Mouse (Mus musculus): Measurements from ENCODE around the gene Grip1. TPM values are rescaled to one million over a fixed set of nuclear protein-coding genes. Genes with fewer than 3 reads are reported as not detected.

Gene Grip1
- total and polyA plus RNA-seq, 2 experiments from 2014 or later = 0.38 to 0.67 TPM

DNA sequence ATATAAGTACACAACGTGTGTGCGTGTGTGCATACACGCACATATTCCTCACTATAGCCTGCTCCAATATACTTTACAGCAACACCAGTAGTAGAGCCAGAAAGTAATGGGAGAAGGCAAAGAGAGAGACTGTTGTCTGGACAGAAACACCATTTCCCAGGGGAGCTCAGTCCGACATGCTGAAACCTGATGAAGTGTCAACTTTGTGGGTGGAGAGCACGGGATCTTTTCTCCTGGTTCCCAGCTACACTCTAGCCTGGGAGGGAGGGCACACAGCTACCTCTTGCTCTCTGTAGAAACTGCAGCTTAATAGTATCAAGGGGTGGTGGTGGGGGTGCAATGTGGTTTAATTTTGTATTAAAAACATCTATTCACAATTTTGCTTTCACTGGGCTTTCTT is 143.2 kb downstream of the Grip1 start:
- 57% methylated on average over 5 of the region's 5 CpGs for WGBS

DNA sequence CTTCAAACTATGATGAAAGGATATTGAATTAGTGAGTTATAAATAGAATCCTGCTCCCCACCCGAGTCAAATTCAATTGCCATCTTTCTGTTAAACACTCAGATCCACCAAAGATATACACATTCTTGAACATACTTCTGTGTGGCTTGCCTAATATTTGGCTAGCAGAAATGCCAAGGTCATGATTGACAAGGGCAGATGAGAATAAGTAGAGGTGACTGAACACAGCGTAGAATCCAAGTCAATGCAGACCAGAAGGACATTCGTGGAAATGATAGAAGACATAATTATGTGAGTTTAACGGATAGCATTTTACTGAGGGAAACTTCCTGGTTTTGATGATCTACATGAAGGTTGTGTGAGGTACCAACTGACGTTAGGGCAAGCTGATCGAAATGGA is 153.9 kb downstream of the Grip1 start:
- H3K36me3 ChIP-seq (replicated peaks; ENCODE audit: control insufficient read depth, insufficient read depth, low read length) = no peaks in the 10 kb centered on the region
- H3K27ac ChIP-seq (ENCODE audit: low read depth) = no peak overlapping the region
- WGBS = 77% methylated on average over 6 of the region's 6 CpGs
- no peaks in the 10 kb centered on the region for H3K9me3 ChIP-seq (replicated peaks; ENCODE audit: control insufficient read depth, low read length)
- H3K9ac ChIP-seq (replicated peaks; ENCODE audit: low read depth, low read length) = no peak overlapping the region
- H3K27me3 ChIP-seq (ENCODE audit: control insufficient read depth, insufficient read depth, low read length) = no peaks in the 10 kb centered on the region
- DNase-seq (ENCODE audit: low spot score) (no peak), ATAC-seq (ENCODE audit: insufficient read depth, low read depth) (no peak)
- no peak overlapping the region for H3K4me3 ChIP-seq (ENCODE audit: low read depth, low read length)
- TF ChIP-seq CTCF (IDR thresholded peaks at IDR 0.05; ENCODE audit: low read depth) = no peak
- TF ChIP-seq EP300 (IDR thresholded peaks at IDR 0.05; ENCODE audit: low read depth) = no peak
- no peaks in the 10 kb centered on the region for H3K4me1 ChIP-seq (ENCODE audit: control insufficient read depth, insufficient read depth)
- no peak overlapping the region for H3K4me2 ChIP-seq (ENCODE audit: low read depth, low read length)

More for the DNA sequence above, 143.2 kb downstream of the Grip1 start:
- Histone ChIP-seq H3K27me3 (ENCODE audit: control insufficient read depth, insufficient read depth, low read length) (no peaks in the 10 kb centered on the region), H3K4me2 (ENCODE audit: low read depth, low read length) (no peak overlapping the region), H3K9ac (replicated peaks; ENCODE audit: low read depth, low read length) (no peak overlapping the region), H3K4me1 (ENCODE audit: control insufficient read depth, insufficient read depth) (no peaks in the 10 kb centered on the region), H3K27ac (ENCODE audit: low read depth) (no peak overlapping the region), H3K36me3 (replicated peaks; ENCODE audit: control insufficient read depth, insufficient read depth, low read length) (no peaks in the 10 kb centered on the region), H3K9me3 (replicated peaks; ENCODE audit: control insufficient read depth, low read length) (no peaks in the 10 kb centered on the region), H3K4me3 (ENCODE audit: low read depth, low read length) (no peak overlapping the region)
- DNase-seq (ENCODE audit: low spot score) = no peak
- TF ChIP-seq EP300 (IDR thresholded peaks at IDR 0.05; ENCODE audit: low read depth) (no peak), CTCF (IDR thresholded peaks at IDR 0.05; ENCODE audit: low read depth) (no peak)
- ATAC-seq (ENCODE audit: insufficient read depth, low read depth) = no peak

DNA sequence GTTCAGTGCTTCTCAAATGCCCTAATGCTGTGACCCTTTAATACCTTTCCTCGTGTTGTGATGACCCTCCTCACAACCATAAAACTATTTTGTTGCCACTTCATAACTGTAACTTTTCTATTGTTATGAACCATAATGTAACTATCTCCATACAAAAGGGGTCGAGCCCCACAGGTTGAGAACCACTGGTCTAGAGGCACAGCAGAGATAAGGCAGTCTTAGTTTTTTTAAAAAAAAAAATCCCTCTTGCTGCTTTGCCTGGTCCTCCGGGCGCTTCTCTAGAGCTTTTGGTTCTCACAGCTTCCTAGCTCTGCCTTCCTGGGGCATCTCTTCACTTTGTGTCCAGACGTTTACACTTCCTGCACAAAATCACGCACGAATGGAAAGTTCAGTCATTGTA is 155.4 kb downstream of the Grip1 start:
- WGBS = 61% methylated on average over 7 of the region's 7 CpGs
- no peak overlapping the region for H3K9ac ChIP-seq (replicated peaks; ENCODE audit: low read depth, low read length)
- TF ChIP-seq EP300 (IDR thresholded peaks at IDR 0.05; ENCODE audit: low read depth) = no peak
- TF ChIP-seq CTCF (IDR thresholded peaks at IDR 0.05; ENCODE audit: low read depth) = no peak

DNA sequence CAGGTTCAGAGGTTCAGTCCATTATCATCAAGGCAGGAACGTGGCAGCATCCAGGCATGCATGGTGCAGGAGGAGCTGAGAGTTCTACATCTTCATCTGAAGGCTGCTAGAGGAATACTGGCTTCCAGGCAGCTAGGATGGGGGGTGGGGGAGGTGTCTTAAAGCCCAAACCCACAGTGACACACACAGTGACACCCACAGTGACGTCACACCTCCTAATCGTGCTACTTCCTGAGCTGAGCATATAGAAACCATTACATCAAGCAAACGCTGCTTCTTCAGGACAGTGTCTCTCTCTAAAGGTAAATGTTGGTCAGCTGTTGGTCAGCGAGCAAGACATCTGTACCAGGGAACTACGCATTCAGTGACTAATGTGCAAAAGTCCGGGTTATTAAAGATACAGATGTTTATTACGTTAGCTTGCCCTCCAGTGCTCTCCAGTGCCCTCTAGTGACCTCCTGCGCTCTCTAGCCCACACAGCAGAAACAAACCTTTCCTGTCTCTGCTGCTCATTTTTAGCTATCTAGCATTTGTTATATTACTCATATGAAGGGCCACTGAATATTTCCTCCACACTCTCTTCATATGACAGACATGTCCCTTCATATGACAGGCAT is 156.8 kb downstream of the Grip1 start:
- no peak overlapping the region for H3K27ac ChIP-seq (ENCODE audit: low read depth)
- H3K4me3 ChIP-seq (ENCODE audit: low read depth, low read length) = no peak overlapping the region
- DNase-seq (ENCODE audit: low spot score) (peak; percentile 20), ATAC-seq (ENCODE audit: insufficient read depth, low read depth) (no peak)
- peak; percentile 57 for TF ChIP-seq CTCF (IDR thresholded peaks at IDR 0.05; ENCODE audit: low read depth)
- no peak for TF ChIP-seq EP300 (IDR thresholded peaks at IDR 0.05; ENCODE audit: low read depth)
- H3K4me1 ChIP-seq (ENCODE audit: control insufficient read depth, insufficient read depth) = peaks cover 7% of the 10 kb centered on the region
- no peaks in the 10 kb centered on the region for H3K27me3 ChIP-seq (ENCODE audit: control insufficient read depth, insufficient read depth, low read length)
- H3K9me3 ChIP-seq (replicated peaks; ENCODE audit: control insufficient read depth, low read length) = no peaks in the 10 kb centered on the region
- no peak overlapping the region for H3K9ac ChIP-seq (replicated peaks; ENCODE audit: low read depth, low read length)
- 37% methylated on average over 9 of the region's 9 CpGs for WGBS
- H3K4me2 ChIP-seq (ENCODE audit: low read depth, low read length) = peak overlapping the region; percentile 7; the same call in 1 of the 2 replicates
- no peaks in the 10 kb centered on the region for H3K36me3 ChIP-seq (replicated peaks; ENCODE audit: control insufficient read depth, insufficient read depth, low read length)

More for the DNA sequence above, 155.4 kb downstream of the Grip1 start:
- no peaks in the 10 kb centered on the region for H3K36me3 ChIP-seq (replicated peaks; ENCODE audit: control insufficient read depth, insufficient read depth, low read length)
- no peaks in the 10 kb centered on the region for H3K4me1 ChIP-seq (ENCODE audit: control insufficient read depth, insufficient read depth)
- ATAC-seq (ENCODE audit: insufficient read depth, low read depth) (no peak), DNase-seq (ENCODE audit: low spot score) (no peak)
- no peaks in the 10 kb centered on the region for H3K9me3 ChIP-seq (replicated peaks; ENCODE audit: control insufficient read depth, low read length)
- H3K27ac ChIP-seq (ENCODE audit: low read depth) = no peak overlapping the region
- no peak overlapping the region for H3K4me3 ChIP-seq (ENCODE audit: low read depth, low read length)
- H3K4me2 ChIP-seq (ENCODE audit: low read depth, low read length) = no peak overlapping the region
- H3K27me3 ChIP-seq (ENCODE audit: control insufficient read depth, insufficient read depth, low read length) = no peaks in the 10 kb centered on the region

DNA sequence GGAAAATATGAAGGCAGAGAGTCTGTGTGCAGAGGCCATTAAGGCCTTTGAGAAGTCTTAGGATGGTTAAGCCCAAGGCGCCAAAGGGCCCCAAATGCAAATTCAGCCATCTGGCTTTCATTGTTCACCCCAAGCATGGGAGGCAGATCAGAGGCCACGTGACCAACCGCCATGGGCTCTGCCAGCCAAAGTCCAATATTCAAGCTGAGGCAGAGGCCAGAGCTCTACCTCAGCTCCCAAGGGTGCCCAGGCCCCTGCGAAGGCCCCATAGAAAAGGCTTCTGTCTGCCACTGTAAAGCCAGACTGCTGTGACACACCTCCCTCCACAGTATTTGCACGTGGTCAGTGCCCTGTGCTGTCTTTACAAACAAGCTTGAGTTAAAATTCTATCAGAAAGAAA is 158.4 kb downstream of the Grip1 start:
- H3K9ac ChIP-seq (replicated peaks; ENCODE audit: low read depth, low read length) = no peak overlapping the region
- ATAC-seq (ENCODE audit: insufficient read depth, low read depth) = no peak
- H3K4me1 ChIP-seq (ENCODE audit: control insufficient read depth, insufficient read depth) = peaks cover 12% of the 10 kb centered on the region
- H3K4me3 ChIP-seq (ENCODE audit: low read depth, low read length) = no peak overlapping the region
- no peak for TF ChIP-seq CTCF (IDR thresholded peaks at IDR 0.05; ENCODE audit: low read depth)
- no peak for TF ChIP-seq EP300 (IDR thresholded peaks at IDR 0.05; ENCODE audit: low read depth)
- 73% methylated on average over 5 of the region's 5 CpGs for WGBS
- no peak overlapping the region for H3K27ac ChIP-seq (ENCODE audit: low read depth)
- H3K4me2 ChIP-seq (ENCODE audit: low read depth, low read length) = no peak overlapping the region
- H3K27me3 ChIP-seq (ENCODE audit: control insufficient read depth, insufficient read depth, low read length) = no peaks in the 10 kb centered on the region
- DNase-seq (ENCODE audit: low spot score) = no peak
- H3K36me3 ChIP-seq (replicated peaks; ENCODE audit: control insufficient read depth, insufficient read depth, low read length) = no peaks in the 10 kb centered on the region
- H3K9me3 ChIP-seq (replicated peaks; ENCODE audit: control insufficient read depth, low read length) = no peaks in the 10 kb centered on the region

DNA sequence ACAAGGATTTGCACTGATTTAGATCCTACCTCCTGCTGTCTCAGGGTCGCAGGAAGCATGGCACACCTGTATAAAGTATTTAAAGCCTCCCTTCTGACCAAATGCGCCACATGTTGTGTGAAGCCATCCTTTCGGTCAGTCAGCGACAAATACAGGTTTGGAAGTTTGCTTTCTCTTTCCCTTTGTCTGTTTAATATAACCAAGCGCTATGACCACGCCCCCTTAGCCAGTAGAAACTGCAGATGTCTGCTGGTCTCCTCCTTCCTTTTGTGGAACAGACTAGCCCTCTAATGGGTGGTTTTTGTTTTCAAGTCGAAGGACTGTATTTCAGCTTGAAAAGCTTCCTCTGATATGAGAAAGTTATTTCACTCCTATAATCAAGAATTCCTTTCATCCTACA is 161.1 kb downstream of the Grip1 start:
- TF ChIP-seq CTCF (IDR thresholded peaks at IDR 0.05; ENCODE audit: low read depth) = no peak
- no peak for TF ChIP-seq EP300 (IDR thresholded peaks at IDR 0.05; ENCODE audit: low read depth)
- Histone ChIP-seq H3K9me3 (replicated peaks; ENCODE audit: control insufficient read depth, low read length) (no peaks in the 10 kb centered on the region), H3K27ac (ENCODE audit: low read depth) (no peak overlapping the region), H3K4me2 (ENCODE audit: low read depth, low read length) (peak overlapping the region; percentile 33), H3K4me1 (ENCODE audit: control insufficient read depth, insufficient read depth) (peaks cover 12% of the 10 kb centered on the region), H3K27me3 (ENCODE audit: control insufficient read depth, insufficient read depth, low read length) (no peaks in the 10 kb centered on the region), H3K4me3 (ENCODE audit: low read depth, low read length) (peak overlapping the region; percentile 1; the same call in 1 of the 2 replicates), H3K9ac (replicated peaks; ENCODE audit: low read depth, low read length) (no peak overlapping the region), H3K36me3 (replicated peaks; ENCODE audit: control insufficient read depth, insufficient read depth, low read length) (no peaks in the 10 kb centered on the region)
- 39% methylated on average over 7 of the region's 7 CpGs for WGBS
- ATAC-seq (ENCODE audit: insufficient read depth, low read depth) (no peak), DNase-seq (ENCODE audit: low spot score) (peak; percentile 26)

Data from heart, postnatal 0 days (tissue).